Mouse (Mus musculus) stomach, embryonic 14.5 days (tissue): ENCODE results near the gene Pnma1. TPM values are rescaled to one million over a fixed set of nuclear protein-coding genes. Genes with fewer than 3 reads are reported as not detected.

Source experiments
- ATAC-seq: fragments of 200-750 bp; cut with Nextera tagmentation; 2 replicates; pipeline ENCODE4 v1.8.0; 2017; ENCODE audit warnings: low read depth, moderate TSS enrichment; ENCODE audit not compliant: insufficient number of reproducible peaks, insufficient read depth, low FRiP score
- H3K27ac ChIP-seq: fragments of 300-500 bp; sonication (generic); 2 replicates; pipeline ENCODE4 v1.5.1; 2014; ENCODE audit warnings: mild to moderate bottlenecking, low read length, moderate library complexity, mixed read lengths
- H3K27me3 ChIP-seq: fragments of 300-500 bp; sonication (generic); 2 replicates; pipeline ENCODE4 v1.6.1; 2014; ENCODE audit warnings: low read length, control low read depth, mixed read lengths; ENCODE audit not compliant: control insufficient read depth, insufficient read depth
- H3K36me3 ChIP-seq: fragments of 300-500 bp; sonication (generic); 2 replicates; pipeline ENCODE4 v1.6.1; 2014; ENCODE audit warnings: mild to moderate bottlenecking, control low read depth, low read length, moderate library complexity, mixed read lengths; ENCODE audit not compliant: control insufficient read depth, insufficient read depth
- H3K4me1 ChIP-seq: fragments of 300-500 bp; sonication (generic); 2 replicates; pipeline ENCODE4 v1.6.1; 2014; ENCODE audit warnings: low read length, control low read depth, mixed read lengths; ENCODE audit not compliant: control insufficient read depth, insufficient read depth
- H3K4me2 ChIP-seq: fragments of 300-500 bp; sonication (generic); replicated peaks from 2 replicates; pipeline ENCODE4 v1.6.1; 2014; ENCODE audit warnings: low read depth, low read length, control low read depth
- H3K4me3 ChIP-seq: fragments of 300-500 bp; sonication (generic); 2 replicates; pipeline ENCODE4 v1.5.1; 2014; ENCODE audit warnings: low read depth, low read length, control low read depth
- H3K9ac ChIP-seq: fragments of 300-500 bp; sonication (generic); replicated peaks from 2 replicates; pipeline ENCODE4 v1.6.1; 2014; ENCODE audit warnings: low read depth, mild to moderate bottlenecking, control low read depth, low read length, moderate library complexity, mixed read lengths
- H3K9me3 ChIP-seq: fragments of 300-500 bp; sonication (generic); 2 replicates; pipeline ENCODE4 v1.6.1; 2016; ENCODE audit warnings: low read depth, low read length, control low read depth; ENCODE audit not compliant: control insufficient read depth
- WGBS: fragments of 180-500 bp; shearing (Covaris S2); extraction: QIAGEN DNeasy Blood & Tissue Kit; methylation state at CpG from one replicate; pipeline ENCODE4 v1.1.7; 2014; 5-methylcytosine and 5-hydroxymethylcytosine counted together
- polyA plus RNA-seq: library from polyadenylated mRNA; unstranded; fragments of >200 nt; fragmentation: Nextera tagmentation; extraction: Ambion mirVana; gene quantifications from 2 replicates; pipeline ENCODE4 v1.2.1, GENCODE M21; 2014

Gene Pnma1
- polyA plus RNA-seq, 1 experiment from 2014 or later = 0.45 TPM

GRCm38 (mm10) chr12:84163586-84164110, 15.4 kb upstream of the Pnma1 start:
- Histone ChIP-seq H3K27me3 (no peaks in the 10 kb centered on the region), H3K4me2 (no peak overlapping the region), H3K9me3 (no peaks in the 10 kb centered on the region), H3K4me3 (no peak overlapping the region), H3K9ac (no peak overlapping the region), H3K4me1 (0 out of 2 replicates have a peak, but pooled peaks cover 4% of the 10 kb centered on the region), H3K36me3 (peaks cover 25% of the 10 kb centered on the region), H3K27ac (no peak overlapping the region)
- ATAC-seq = no peak
- WGBS = 74% methylated on average over 11 of the region's 11 CpGs

DNA sequence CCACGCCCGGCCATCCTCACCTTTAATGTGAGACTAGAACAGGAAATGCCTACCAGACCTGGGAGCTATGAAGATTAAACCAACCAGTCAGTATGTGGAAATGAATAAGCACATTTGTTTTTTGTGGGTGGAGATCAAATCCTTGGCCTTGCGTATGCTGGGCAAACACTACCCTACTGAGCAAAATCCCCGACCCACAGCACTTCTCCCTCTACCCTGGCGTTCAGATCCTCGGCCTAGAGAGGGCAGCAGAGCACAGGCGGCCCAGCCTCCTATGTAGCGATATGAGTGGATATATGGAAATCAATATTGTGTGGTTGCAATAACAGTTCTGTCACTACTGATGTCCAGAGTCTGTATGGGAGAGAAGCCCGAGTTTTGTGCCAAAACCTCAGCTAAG, 14.8 kb upstream of the Pnma1 start:
- Histone ChIP-seq H3K4me3 (no peak overlapping the region), H3K4me2 (no peak overlapping the region), H3K27ac (no peak overlapping the region), H3K9ac (no peak overlapping the region), H3K4me1 (0 out of 2 replicates have a peak, but pooled peaks cover 4% of the 10 kb centered on the region), H3K36me3 (peaks cover 30% of the 10 kb centered on the region), H3K9me3 (no peaks in the 10 kb centered on the region), H3K27me3 (no peaks in the 10 kb centered on the region)
- 83% methylated on average over 9 of the region's 9 CpGs for WGBS
- no peak for ATAC-seq

- WGBS = 75% methylated on average over 14 of the region's 14 CpGs
- Histone ChIP-seq H3K4me3 (no peak overlapping the region), H3K27ac (no peak overlapping the region), H3K36me3 (peaks cover 33% of the 10 kb centered on the region), H3K4me2 (no peak overlapping the region), H3K9me3 (no peaks in the 10 kb centered on the region), H3K27me3 (no peaks in the 10 kb centered on the region), H3K9ac (no peak overlapping the region), H3K4me1 (0 out of 2 replicates have a peak, but pooled peaks cover 4% of the 10 kb centered on the region)
- ATAC-seq = no peak
Observed at GRCm38 (mm10) chr12:84161616-84162433, 13.5 kb upstream of the Pnma1 start.

DNA sequence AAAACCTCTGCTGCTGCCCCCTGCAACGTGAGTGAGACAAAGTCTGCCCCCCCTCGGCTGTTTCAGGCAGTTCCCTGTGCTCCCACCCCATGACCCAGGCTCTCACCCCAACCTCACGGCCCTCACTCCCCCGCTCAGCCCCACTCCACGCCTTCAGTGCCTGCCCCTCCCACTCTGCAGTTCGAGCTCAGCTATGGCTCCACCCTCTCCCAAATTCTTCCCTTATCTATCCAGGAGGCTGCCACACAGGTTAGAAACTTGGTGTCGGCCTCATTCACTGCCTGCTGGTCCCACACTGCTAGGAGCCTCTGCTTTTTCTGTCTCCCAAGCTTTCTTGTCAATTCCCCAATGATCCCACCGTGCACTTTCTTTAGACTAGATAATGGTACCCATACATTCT, 12.8 kb upstream of the Pnma1 start:
- Histone ChIP-seq H3K4me2 (no peak overlapping the region), H3K9ac (no peak overlapping the region), H3K9me3 (no peaks in the 10 kb centered on the region), H3K27ac (no peak overlapping the region), H3K4me3 (no peak overlapping the region), H3K27me3 (no peaks in the 10 kb centered on the region), H3K36me3 (peaks cover 40% of the 10 kb centered on the region), H3K4me1 (0 out of 2 replicates have a peak, but pooled peaks cover 4% of the 10 kb centered on the region)
- 32% methylated on average over 8 of the region's 8 CpGs for whole genome bisulfite sequencing
- peak; percentile 64; the same call in 1 of the 2 replicates for ATAC-seq

DNA sequence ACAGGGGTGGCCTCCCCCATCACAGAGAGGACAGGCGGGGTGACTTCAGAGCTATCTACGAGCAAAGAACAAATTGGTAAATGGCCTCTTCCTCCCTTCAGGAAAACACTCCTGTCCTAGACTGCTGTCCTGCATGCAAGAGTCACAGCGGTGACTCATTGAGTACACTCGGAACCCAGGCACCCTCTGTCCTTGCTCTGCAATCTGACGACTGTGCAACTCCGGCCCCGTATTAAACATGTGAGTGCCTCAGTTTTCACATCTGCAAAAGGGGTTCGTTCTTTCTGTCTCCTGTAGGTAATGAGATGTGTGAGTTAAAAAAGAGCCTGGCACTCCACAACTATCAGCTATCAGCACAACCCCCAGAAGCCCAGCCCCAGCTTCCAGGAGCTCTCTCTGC, 12.2 kb upstream of the Pnma1 start:
- 0 out of 2 replicates have a peak, but pooled peaks cover under 1% of the 10 kb centered on the region for H3K4me1 ChIP-seq
- peaks cover 45% of the 10 kb centered on the region for H3K36me3 ChIP-seq
- 95% methylated on average over 8 of the region's 8 CpGs for WGBS

GRCm38 (mm10) chr12:84158156-84158555, 9.9 kb upstream of the Pnma1 start:
- ATAC-seq = no peak
- H3K9ac ChIP-seq = no peak overlapping the region
- no peaks in the 10 kb centered on the region for H3K4me1 ChIP-seq
- H3K27me3 ChIP-seq = no peaks in the 10 kb centered on the region
- H3K4me3 ChIP-seq = no peak overlapping the region
- no peaks in the 10 kb centered on the region for H3K9me3 ChIP-seq
- H3K27ac ChIP-seq = no peak overlapping the region
- WGBS = 88% methylated on average over 14 of the region's 14 CpGs
- peaks cover 62% of the 10 kb centered on the region for H3K36me3 ChIP-seq
- H3K4me2 ChIP-seq = no peak overlapping the region

More for the DNA sequence above, 12.2 kb upstream of the Pnma1 start:
- no peak overlapping the region for H3K4me2 ChIP-seq
- no peak overlapping the region for H3K27ac ChIP-seq
- H3K27me3 ChIP-seq = no peaks in the 10 kb centered on the region
- H3K4me3 ChIP-seq = no peak overlapping the region
- ATAC-seq = no peak
- H3K9ac ChIP-seq = no peak overlapping the region
- no peaks in the 10 kb centered on the region for H3K9me3 ChIP-seq

GRCm38 (mm10) chr12:84156210-84156609, 7.9 kb upstream of the Pnma1 start:
- H3K4me1 ChIP-seq = peaks cover 2% of the 10 kb centered on the region; the same call in 1 of the 2 replicates
- H3K9ac ChIP-seq = no peak overlapping the region
- no peak for ATAC-seq
- no peaks in the 10 kb centered on the region for H3K27me3 ChIP-seq
- no peak overlapping the region for H3K4me3 ChIP-seq
- no peak overlapping the region for H3K27ac ChIP-seq
- WGBS = 94% methylated on average over 18 of the region's 18 CpGs
- H3K4me2 ChIP-seq = no peak overlapping the region
- H3K36me3 ChIP-seq = peaks cover 70% of the 10 kb centered on the region
- H3K9me3 ChIP-seq = no peaks in the 10 kb centered on the region

GRCm38 (mm10) chr12:84155523-84155871, 7.2 kb upstream of the Pnma1 start:
- WGBS = 81% methylated on average over 2 of the region's 2 CpGs
- H3K4me2 ChIP-seq = no peak overlapping the region
- ATAC-seq = no peak

More at GRCm38 (mm10) chr12:84155523-84155871, 7.2 kb upstream of the Pnma1 start:
- Histone ChIP-seq H3K36me3 (peaks cover 68% of the 10 kb centered on the region), H3K27ac (no peak overlapping the region), H3K9ac (no peak overlapping the region), H3K4me1 (peaks cover 6% of the 10 kb centered on the region; the same call in 1 of the 2 replicates), H3K4me3 (no peak overlapping the region), H3K9me3 (no peaks in the 10 kb centered on the region), H3K27me3 (no peaks in the 10 kb centered on the region)
